9 mouse cellular contexts compared by ENCODE assay signal in genomic region chr10:127738151-127738882, GRCm38 (mm10). TPM values are rescaled to one million over a fixed set of nuclear protein-coding genes. Genes with fewer than 3 reads are reported as not detected.
DNase-seq lines count a peak whose midpoint lies in the region; ATAC-seq and TF ChIP-seq lines count a peak whose summit lies in the region.
"Had no signal": no experiment of that assay in that cellular context is flagged by ENCODE, and none has a peak within 500 bp of the region (broad histone marks: within the 10 kb centered on the region; RNA-seq: fewer than 3 reads in every experiment).

No protein-coding gene starts in this region.

- H3K9ac ChIP-seq in embryonic facial prominence, embryonic 13.5 days: no peak overlapping the region
- H3K9ac ChIP-seq in hindbrain, embryonic 13.5 days: no peak overlapping the region
- no peak overlapping the region for H3K9ac ChIP-seq in limb, embryonic 15.5 days

- peak overlapping the region; percentile 92; the same call in 1 of the 2 replicates for H3K4me3 ChIP-seq in G1E (ENCODE audit: low read depth, low read length)
- no peak overlapping the region for H3K4me3 ChIP-seq in embryonic facial prominence, embryonic 13.5 days
- H3K4me3 ChIP-seq in hindbrain, embryonic 13.5 days: no peak overlapping the region; the same call in 1 of the 2 replicates
- H3K4me3 ChIP-seq in limb, embryonic 15.5 days: peak overlapping the region; percentile 98; the same call in 1 of the 2 replicates

- no peak overlapping the region for H3K27ac ChIP-seq in embryonic facial prominence, embryonic 13.5 days
- H3K27ac ChIP-seq in hindbrain, embryonic 13.5 days: no peak overlapping the region
- H3K27ac ChIP-seq in limb, embryonic 15.5 days: no peak overlapping the region

- peaks cover 89% of the 10 kb centered on the region for H3K4me1 ChIP-seq in G1E (ENCODE audit: insufficient read depth, low read depth, low read length)
- H3K4me1 ChIP-seq in embryonic facial prominence, embryonic 13.5 days: peaks cover 8% of the 10 kb centered on the region
- H3K4me1 ChIP-seq in hindbrain, embryonic 13.5 days (replicated peaks): peaks cover 19% of the 10 kb centered on the region
- peaks cover 22% of the 10 kb centered on the region for H3K4me1 ChIP-seq in limb, embryonic 15.5 days

- ATAC-seq in G1E (ENCODE audit: extremely low read depth, insufficient number of reproducible peaks, low FRiP score, poor library complexity, severe bottlenecking): peak; percentile 52
- ATAC-seq in embryonic facial prominence, embryonic 13.5 days (ENCODE audit: insufficient number of reproducible peaks, insufficient read depth, low FRiP score, low TSS enrichment, low read depth): no peak
- ATAC-seq in hindbrain, embryonic 13.5 days (ENCODE audit: low FRiP score): 0 out of 2 replicates have a peak, but pooled peaks have one; percentile 2
- ATAC-seq in limb, embryonic 15.5 days (ENCODE audit: insufficient number of reproducible peaks, low FRiP score, low TSS enrichment, low read depth): no peak
- ATAC-seq in activated CD4-positive, CD25-positive, alpha-beta regulatory T cell, adult 4 months: no peak

- no peaks in the 10 kb centered on the region for H3K27me3 ChIP-seq in G1E (ENCODE audit: insufficient read depth, low read length)
- H3K27me3 ChIP-seq in embryonic facial prominence, embryonic 13.5 days: no peaks in the 10 kb centered on the region; the same call in 1 of the 2 replicates
- H3K27me3 ChIP-seq in hindbrain, embryonic 13.5 days: 0 out of 2 replicates have a peak, but pooled peaks cover 7% of the 10 kb centered on the region
- H3K27me3 ChIP-seq in limb, embryonic 15.5 days: no peaks in the 10 kb centered on the region

- TF ChIP-seq CTCF in G1E (IDR thresholded peaks at IDR 0.05; ENCODE audit: low read depth, low read length): peak; percentile 42; the same call in 1 of the 2 replicates

- DNase-seq in cerebellum, adult 11-12 months: peak; percentile 26
- DNase-seq in cerebellum, postnatal 4 days (ENCODE audit: low spot score in 2 of 2): no peak
- DNase-seq in G1E (ENCODE audit: low spot score): peak; percentile 59
- peak; percentile 17 for DNase-seq in skeletal muscle tissue, adult 2 months (ENCODE audit: low read depth, low spot score)

- WGBS in embryonic facial prominence, embryonic 13.5 days: 44% methylated on average over 13 of the region's 13 CpGs
- WGBS in hindbrain, embryonic 13.5 days: 54% methylated on average over 13 of the region's 13 CpGs
- 41% methylated on average over 13 of the region's 13 CpGs for WGBS in limb, embryonic 15.5 days

- peaks cover 24% of the 10 kb centered on the region for H3K36me3 ChIP-seq in G1E (replicated peaks)
- peaks cover 21% of the 10 kb centered on the region for H3K36me3 ChIP-seq in embryonic facial prominence, embryonic 13.5 days
- H3K36me3 ChIP-seq in hindbrain, embryonic 13.5 days: peaks cover 20% of the 10 kb centered on the region
- H3K36me3 ChIP-seq in limb, embryonic 15.5 days: peaks cover 22% of the 10 kb centered on the region

- H3K4me2 ChIP-seq in embryonic facial prominence, embryonic 13.5 days: peak overlapping the region; percentile 73; the same call in 1 of the 2 replicates
- H3K4me2 ChIP-seq in hindbrain, embryonic 13.5 days: no peak overlapping the region
- H3K4me2 ChIP-seq in limb, embryonic 15.5 days: no peak overlapping the region; the same call in 1 of the 2 replicates

- H3K9me3 ChIP-seq in G1E (replicated peaks): peaks cover 13% of the 10 kb centered on the region
- no peaks in the 10 kb centered on the region for H3K9me3 ChIP-seq in embryonic facial prominence, embryonic 13.5 days
- no peaks in the 10 kb centered on the region for H3K9me3 ChIP-seq in hindbrain, embryonic 13.5 days
- no peaks in the 10 kb centered on the region for H3K9me3 ChIP-seq in limb, embryonic 15.5 days

RNA-seq across cellular contexts. Expression of gene Zbtb39, which starts 1.0 kb away (rescaled TPM):
- total RNA-seq in G1E (2014; fragmentation: Nextera tagmentation) (16.1 and 17.2 TPM in 2 replicates), G1E (2017) (3.9 and 4.0 TPM in 2 replicates)
- 3.0 and 3.6 TPM in 2 replicates for polyA plus RNA-seq in G1E (2012)
- polyA plus RNA-seq in embryonic facial prominence, embryonic 13.5 days (2015; fragmentation: Nextera tagmentation; extraction: Ambion mirVana): 3.7 TPM in 2 replicates
- polyA plus RNA-seq in hindbrain, embryonic 13.5 days (2015; fragmentation: Nextera tagmentation; extraction: Ambion mirVana): 3.7 and 3.8 TPM in 2 replicates
- polyA plus RNA-seq in limb, embryonic 15.5 days (2015; fragmentation: Nextera tagmentation; extraction: Ambion mirVana): 2.4 and 2.8 TPM in 2 replicates
- polyA plus RNA-seq in activated CD4-positive, CD25-positive, alpha-beta regulatory T cell, adult 4 months (2017; shearing (Covaris generic)): under 1 TPM; 0.36 to 0.45 TPM

RNA-seq across cellular contexts. Expression of gene Gpr182, which starts 13.2 kb away (rescaled TPM):
- not detected in 2 replicates for total RNA-seq in G1E (2014; fragmentation: Nextera tagmentation)
- 0.17 TPM in 1 of 2 replicates, not detected in the other for total RNA-seq in G1E (2017)
- polyA plus RNA-seq in G1E (2012): not detected in 2 replicates
- polyA plus RNA-seq in embryonic facial prominence, embryonic 13.5 days (2015; fragmentation: Nextera tagmentation; extraction: Ambion mirVana): 0.90 and 1.2 TPM in 2 replicates
- polyA plus RNA-seq in hindbrain, embryonic 13.5 days (2015; fragmentation: Nextera tagmentation; extraction: Ambion mirVana): 0.81 and 0.83 TPM in 2 replicates
- 1.4 and 1.6 TPM in 2 replicates for polyA plus RNA-seq in limb, embryonic 15.5 days (2015; fragmentation: Nextera tagmentation; extraction: Ambion mirVana)
- under 1 TPM; 0.15 to 0.22 TPM for polyA plus RNA-seq in activated CD4-positive, CD25-positive, alpha-beta regulatory T cell, adult 4 months (2017; shearing (Covaris generic))

RNA-seq across cellular contexts. Expression of gene Tac2, which starts 14.0 kb away (rescaled TPM):
- total RNA-seq in G1E (2014; fragmentation: Nextera tagmentation) (not detected in 2 replicates), G1E (2017) (not detected in 2 replicates)
- not detected in 2 replicates for polyA plus RNA-seq in G1E (2012)
- 0.55 TPM in 1 of 2 replicates, not detected in the other for polyA plus RNA-seq in embryonic facial prominence, embryonic 13.5 days (2015; fragmentation: Nextera tagmentation; extraction: Ambion mirVana)
- polyA plus RNA-seq in hindbrain, embryonic 13.5 days (2015; fragmentation: Nextera tagmentation; extraction: Ambion mirVana): not detected in 2 replicates
- polyA plus RNA-seq in limb, embryonic 15.5 days (2015; fragmentation: Nextera tagmentation; extraction: Ambion mirVana): 0.31 and 0.53 TPM in 2 replicates
- not detected for polyA plus RNA-seq in activated CD4-positive, CD25-positive, alpha-beta regulatory T cell, adult 4 months (2017; shearing (Covaris generic))
- total RNA-seq: neutrophil, adult 5-6 weeks had no signal

RNA-seq across cellular contexts. Expression of gene Rdh1, which starts 21.2 kb away (rescaled TPM):
- total RNA-seq in G1E (2014; fragmentation: Nextera tagmentation): 0.30 TPM in 1 of 2 replicates, not detected in the other
- 0.05 and 0.06 TPM in 2 replicates for total RNA-seq in G1E (2017)
- not detected in 2 replicates for polyA plus RNA-seq in G1E (2012)
- polyA plus RNA-seq in embryonic facial prominence, embryonic 13.5 days (2015; fragmentation: Nextera tagmentation; extraction: Ambion mirVana): 0.06 TPM in 1 of 2 replicates, not detected in the other
- not detected in 2 replicates for polyA plus RNA-seq in hindbrain, embryonic 13.5 days (2015; fragmentation: Nextera tagmentation; extraction: Ambion mirVana)
- polyA plus RNA-seq in limb, embryonic 15.5 days (2015; fragmentation: Nextera tagmentation; extraction: Ambion mirVana): 0.64 and 0.71 TPM in 2 replicates
- under 1 TPM in 1 of 2 experiments, not detected in 1; 0.13 TPM for polyA plus RNA-seq in activated CD4-positive, CD25-positive, alpha-beta regulatory T cell, adult 4 months (2017; shearing (Covaris generic))

RNA-seq across cellular contexts. Expression of gene Rdh16f1, which starts 21.3 kb away (rescaled TPM):
- not detected in 2 replicates for total RNA-seq in G1E (2014; fragmentation: Nextera tagmentation)
- total RNA-seq in G1E (2017): not detected in 2 replicates
- polyA plus RNA-seq in G1E (2012): not detected in 2 replicates
- not detected in 2 replicates for polyA plus RNA-seq in embryonic facial prominence, embryonic 13.5 days (2015; fragmentation: Nextera tagmentation; extraction: Ambion mirVana)
- not detected in 2 replicates for polyA plus RNA-seq in hindbrain, embryonic 13.5 days (2015; fragmentation: Nextera tagmentation; extraction: Ambion mirVana)
- 2.6 and 3.8 TPM in 2 replicates for polyA plus RNA-seq in limb, embryonic 15.5 days (2015; fragmentation: Nextera tagmentation; extraction: Ambion mirVana)
- polyA plus RNA-seq in activated CD4-positive, CD25-positive, alpha-beta regulatory T cell, adult 4 months (2017; shearing (Covaris generic)): under 1 TPM in 1 of 2 experiments, not detected in 1; 0.31 TPM
- total RNA-seq: neutrophil, adult 5-6 weeks had no signal

Comparison
In these comparisons a context has a peak if more than half of its experiments do, and no peak if none do; other contexts are left out.
1. DNase-seq: peak in cerebellum, adult 11-12 months (single experiment), G1E (single experiment) and skeletal muscle tissue, adult 2 months (single experiment); none in cerebellum, postnatal 4 days (0 of 2).
2. ATAC-seq: peak in G1E (single experiment) and hindbrain, embryonic 13.5 days (single experiment); none in embryonic facial prominence, embryonic 13.5 days (single experiment), limb, embryonic 15.5 days (single experiment) and activated CD4-positive, CD25-positive, alpha-beta regulatory T cell, adult 4 months (single experiment).
3. H3K4me3 ChIP-seq: peak in G1E (single experiment) and limb, embryonic 15.5 days (single experiment); none in embryonic facial prominence, embryonic 13.5 days (single experiment) and hindbrain, embryonic 13.5 days (single experiment).